Mouse (Mus musculus) brain, embryonic 14.5 days (tissue): ENCODE data around the gene Tmem246.

Experiments
- CTCF ChIP-seq: fragments of 200-500 bp; IDR thresholded peaks from 2 replicates; pipeline ENCODE4 v1.5.1; 2012; ENCODE audit warnings: inconsistent platforms, mild to moderate bottlenecking, moderate library complexity, borderline replicate concordance; ENCODE audit not compliant: insufficient read depth, insufficient read length; ENCODE audit errors: extremely low read depth
- POLR2A ChIP-seq: fragments of 200-500 bp; IDR thresholded peaks from 2 replicates; pipeline ENCODE4 v1.6.1; 2012; ENCODE audit warnings: mild to moderate bottlenecking, inconsistent platforms, borderline replicate concordance; ENCODE audit not compliant: poor library complexity, insufficient read depth, insufficient read length, severe bottlenecking; ENCODE audit errors: extremely low read depth

DNA sequence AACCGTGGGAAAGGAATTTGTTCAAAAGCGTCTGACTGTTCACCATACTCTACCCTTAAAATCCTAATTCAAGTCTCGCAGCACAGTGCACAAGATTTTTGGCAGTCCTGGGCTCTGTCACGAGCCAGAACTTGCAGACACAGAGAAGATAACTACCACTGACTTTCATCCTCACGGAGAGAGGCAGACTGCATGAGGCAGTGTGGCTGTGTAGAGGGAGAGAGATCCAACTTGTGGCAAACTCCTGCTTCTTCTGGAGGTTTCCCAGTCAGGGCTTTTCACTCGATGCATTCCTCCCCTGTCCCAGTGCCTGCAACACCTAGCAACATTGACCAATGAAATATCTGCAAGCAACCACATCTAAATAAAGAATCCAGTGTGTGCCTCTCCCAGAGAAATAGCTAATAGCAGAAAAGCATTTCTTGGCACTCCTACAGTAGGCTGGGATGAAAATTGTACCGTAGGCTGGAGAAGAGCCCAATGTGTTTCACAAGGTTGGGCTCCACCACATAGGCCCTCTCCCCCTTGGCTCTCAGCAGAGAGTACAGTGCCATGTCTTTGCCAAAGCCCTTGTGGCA is 12.1 kb downstream of the Tmem246 start:
- TF ChIP-seq CTCF, result no peak
- TF ChIP-seq POLR2A, result no peak
